Mouse (Mus musculus) hindbrain, postnatal 0 days (tissue): ENCODE results near the gene Odf4. TPM values are rescaled to one million over a fixed set of nuclear protein-coding genes. Genes with fewer than 3 reads are reported as not detected.

Experiments
- ATAC-seq: fragments of 200-750 bp; cut with Nextera tagmentation; 2 replicates; pipeline ENCODE4 v1.8.0; 2017; ENCODE audit warnings: mild to moderate bottlenecking, moderate TSS enrichment, moderate library complexity
- DNase-seq: peaks from one replicate; pipeline ENCODE4 v3.0.0-alpha.2; 2015; ENCODE audit warnings: low spot score
- H3K27ac ChIP-seq: fragments of 300-500 bp; sonication (generic); 2 replicates; pipeline ENCODE4 v1.5.1; 2014; ENCODE audit warnings: mild to moderate bottlenecking
- H3K27me3 ChIP-seq: fragments of 300-500 bp; sonication (generic); 2 replicates; pipeline ENCODE4 v1.6.1; 2014; ENCODE audit warnings: low read length, mixed read lengths; ENCODE audit not compliant: insufficient read depth
- H3K36me3 ChIP-seq: fragments of 300-500 bp; sonication (generic); 2 replicates; pipeline ENCODE4 v1.6.1; 2014; ENCODE audit warnings: low read length, mixed read lengths; ENCODE audit not compliant: insufficient read depth
- H3K4me1 ChIP-seq: fragments of 300-500 bp; sonication (generic); 2 replicates; pipeline ENCODE4 v1.6.1; 2014; ENCODE audit warnings: antibody characterized with exemption, low read length, mixed read lengths; ENCODE audit not compliant: insufficient read depth
- H3K4me2 ChIP-seq: fragments of 300-500 bp; sonication (generic); 2 replicates; pipeline ENCODE4 v1.6.1; 2014; ENCODE audit warnings: low read depth, mild to moderate bottlenecking, low read length, moderate library complexity, mixed read lengths
- H3K4me3 ChIP-seq: fragments of 300-500 bp; sonication (generic); 2 replicates; pipeline ENCODE4 v1.5.1; 2014; ENCODE audit warnings: low read length
- H3K9ac ChIP-seq: fragments of 300-500 bp; sonication (generic); replicated peaks from 2 replicates; pipeline ENCODE4 v1.6.1; 2014; ENCODE audit warnings: mild to moderate bottlenecking, low read length, moderate library complexity, mixed read lengths
- H3K9me3 ChIP-seq: fragments of 300-500 bp; sonication (generic); 2 replicates; pipeline ENCODE4 v1.6.1; 2016; ENCODE audit warnings: low read length, mixed read lengths
- CTCF ChIP-seq: IDR thresholded peaks from 2 replicates; pipeline ENCODE4 v1.5.1; 2016; ENCODE audit warnings: antibody characterized with exemption, control low read depth, low read depth
- WGBS: fragments of 180-500 bp; shearing (Covaris S2); extraction: QIAGEN DNeasy Blood & Tissue Kit; methylation state at CpG from one replicate; pipeline ENCODE4 v1.1.7; 2014; 5-methylcytosine and 5-hydroxymethylcytosine counted together
- polyA plus RNA-seq: library from polyadenylated mRNA; unstranded; fragments of >200 nt; fragmentation: Nextera tagmentation; extraction: Ambion mirVana; gene quantifications from 2 replicates; pipeline ENCODE4 v1.2.1, GENCODE M21; 2015
- total RNA-seq: library from RNA; depleted of rRNA; stranded (reverse); fragments of >200 nt; gene quantifications from 2 replicates; pipeline ENCODE4 v1.2.3, GENCODE M21; 2014

Odf4 gene
- total and polyA plus RNA-seq, 2 experiments from 2014 or later: 0.58 to 1.3 TPM

- no peaks in the 10 kb centered on the region for H3K36me3 ChIP-seq
- H3K9me3 ChIP-seq: no peaks in the 10 kb centered on the region
- H3K27me3 ChIP-seq: no peaks in the 10 kb centered on the region
- DNase-seq (peak; percentile 4), ATAC-seq (no peak)
- no peaks in the 10 kb centered on the region for H3K4me1 ChIP-seq
- no peak overlapping the region for H3K9ac ChIP-seq
- 36% methylated on average over 2 of the region's 2 CpGs for WGBS
- no peak overlapping the region for H3K4me3 ChIP-seq
- TF ChIP-seq CTCF: no peak
- H3K4me2 ChIP-seq: no peak overlapping the region
- H3K27ac ChIP-seq: no peak overlapping the region
Measured at GRCm38 (mm10) chr11:68890625-68891024, 36.3 kb downstream of the Odf4 start.

- no peak for TF ChIP-seq CTCF
- Histone ChIP-seq H3K4me1 (no peaks in the 10 kb centered on the region), H3K27ac (no peak overlapping the region), H3K9me3 (no peaks in the 10 kb centered on the region), H3K4me3 (no peak overlapping the region), H3K27me3 (no peaks in the 10 kb centered on the region), H3K9ac (no peak overlapping the region), H3K36me3 (no peaks in the 10 kb centered on the region), H3K4me2 (no peak overlapping the region)
- DNase-seq: no peak
- 90% methylated on average over 2 of the region's 2 CpGs for WGBS
- no peak for ATAC-seq
Measured at GRCm38 (mm10) chr11:68888653-68889052, 38.2 kb downstream of the Odf4 start.

GRCm38 (mm10) chr11:68888253-68888652 is 38.6 kb downstream of the Odf4 start, which contains the start of gene Rnf222:
Gene Rnf222 (plus strand): TSS chr11:68888553.
- Histone ChIP-seq H3K36me3 (no peaks in the 10 kb centered on the region), H3K4me1 (no peaks in the 10 kb centered on the region), H3K27ac (no peak within 1 kb of the TSS), H3K4me3 (no peak within 1 kb of the TSS), H3K9me3 (no peaks in the 10 kb centered on the region), H3K4me2 (no peak within 1 kb of the TSS), H3K27me3 (no peaks in the 10 kb centered on the region), H3K9ac (no peak within 1 kb of the TSS)
- ATAC-seq (no peak), DNase-seq (no peak)
- 28% methylated on average over 6 of the region's 6 CpGs for WGBS
- TF ChIP-seq CTCF: no peak

- no peak overlapping the region for H3K4me2 ChIP-seq
- ATAC-seq: no peak
- H3K4me3 ChIP-seq: no peak overlapping the region
- DNase-seq: no peak
- H3K36me3 ChIP-seq: no peaks in the 10 kb centered on the region
- H3K27ac ChIP-seq: no peak overlapping the region
- no peaks in the 10 kb centered on the region for H3K9me3 ChIP-seq
- WGBS: 82% methylated on average over 5 of the region's 5 CpGs
- H3K4me1 ChIP-seq: no peaks in the 10 kb centered on the region
- TF ChIP-seq CTCF: no peak
- no peaks in the 10 kb centered on the region for H3K27me3 ChIP-seq
- no peak overlapping the region for H3K9ac ChIP-seq
Measured at GRCm38 (mm10) chr11:68886091-68886490, 40.8 kb downstream of the Odf4 start.

- 79% methylated on average over 5 of the region's 5 CpGs for WGBS
- Histone ChIP-seq H3K4me2 (no peak overlapping the region), H3K36me3 (no peaks in the 10 kb centered on the region), H3K9ac (no peak overlapping the region), H3K4me3 (no peak overlapping the region), H3K27ac (no peak overlapping the region), H3K27me3 (no peaks in the 10 kb centered on the region), H3K9me3 (no peaks in the 10 kb centered on the region), H3K4me1 (no peaks in the 10 kb centered on the region)
- DNase-seq (no peak), ATAC-seq (no peak)
- no peak for TF ChIP-seq CTCF
Measured at GRCm38 (mm10) chr11:68884368-68884767, 42.5 kb downstream of the Odf4 start.

- no peak for TF ChIP-seq CTCF
- Histone ChIP-seq H3K9ac (no peak overlapping the region), H3K4me1 (no peaks in the 10 kb centered on the region), H3K4me3 (no peak overlapping the region), H3K4me2 (no peak overlapping the region), H3K27ac (no peak overlapping the region), H3K27me3 (no peaks in the 10 kb centered on the region), H3K36me3 (no peaks in the 10 kb centered on the region), H3K9me3 (no peaks in the 10 kb centered on the region)
- ATAC-seq (no peak), DNase-seq (no peak)
- WGBS: 86% methylated on average over 2 of the region's 2 CpGs
Measured at GRCm38 (mm10) chr11:68883843-68884242, 43.0 kb downstream of the Odf4 start.

GRCm38 (mm10) chr11:68882107-68882506 is 44.8 kb downstream of the Odf4 start:
- no peak for TF ChIP-seq CTCF
- no peak overlapping the region for H3K9ac ChIP-seq
- H3K9me3 ChIP-seq: no peaks in the 10 kb centered on the region
- H3K27ac ChIP-seq: no peak overlapping the region
- DNase-seq: no peak
- no peaks in the 10 kb centered on the region for H3K36me3 ChIP-seq
- no peaks in the 10 kb centered on the region for H3K27me3 ChIP-seq
- H3K4me2 ChIP-seq: no peak overlapping the region
- H3K4me3 ChIP-seq: no peak overlapping the region
- no peak for ATAC-seq
- H3K4me1 ChIP-seq: no peaks in the 10 kb centered on the region
- WGBS: 27% methylated on average over 14 of the region's 14 CpGs
